Mouse (Mus musculus): ENCODE data around the gene Snu13. TPM values are rescaled to one million over a fixed set of nuclear protein-coding genes. Genes with fewer than 3 reads are reported as not detected.

The Snu13 gene
- polyA plus RNA-seq, 1 experiment from 2014 or later = 222 TPM

GRCm38 (mm10) chr15:82058719-82059201 is 11.4 kb upstream of the Snu13 start, which contains the start of gene 4930407I10Rik:
Gene 4930407I10Rik, plus strand, starts transcription at chr15:82059151.
- no peak within 1 kb of the TSS for H3K4me3 ChIP-seq (replicated peaks)
- no peaks in the 10 kb centered on the region for H3K27me3 ChIP-seq
- H3K27ac ChIP-seq = no peak within 1 kb of the TSS
- no peaks in the 10 kb centered on the region for H3K4me1 ChIP-seq (replicated peaks)
- no peaks in the 10 kb centered on the region for H3K36me3 ChIP-seq
- no peaks in the 10 kb centered on the region for H3K9me3 ChIP-seq
- no peak within 1 kb of the TSS for H3K9ac ChIP-seq (replicated peaks)
- no peak for ATAC-seq
- 90% methylated on average over 1 of the region's 1 CpGs for WGBS
- H3K4me2 ChIP-seq (replicated peaks) = no peak within 1 kb of the TSS

DNA sequence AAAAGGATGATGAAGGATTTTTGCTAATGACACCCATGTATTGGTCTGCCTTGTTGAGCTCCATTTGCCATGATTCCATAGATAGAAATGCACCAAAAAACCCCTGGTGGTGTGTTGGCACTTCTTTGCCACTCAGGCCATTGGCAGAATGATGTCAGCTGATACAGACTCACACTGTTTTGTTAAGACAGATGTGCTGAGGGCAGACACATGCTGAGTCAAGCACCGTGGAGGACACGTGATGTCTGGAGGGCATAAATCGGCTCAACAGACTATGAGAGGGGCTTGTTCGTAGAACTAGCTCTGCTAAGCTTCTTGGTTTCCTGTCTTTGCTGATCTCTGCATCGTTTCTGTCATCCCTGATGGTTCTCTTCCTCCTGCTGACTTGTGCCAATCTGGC is 5.1 kb upstream of the Snu13 start:
- Histone ChIP-seq H3K4me1 (replicated peaks) (peaks cover 6% of the 10 kb centered on the region), H3K27me3 (no peaks in the 10 kb centered on the region), H3K27ac (no peak overlapping the region), H3K36me3 (no peaks in the 10 kb centered on the region), H3K4me2 (replicated peaks) (no peak overlapping the region), H3K4me3 (replicated peaks) (no peak overlapping the region), H3K9ac (replicated peaks) (no peak overlapping the region), H3K9me3 (no peaks in the 10 kb centered on the region)
- ATAC-seq = no peak
- WGBS = 74% methylated on average over 5 of the region's 5 CpGs

- WGBS = 6% methylated on average over 26 of the region's 26 CpGs
- no peak overlapping the region for H3K27ac ChIP-seq
- H3K9me3 ChIP-seq = no peaks in the 10 kb centered on the region
- H3K36me3 ChIP-seq = peaks cover 14% of the 10 kb centered on the region
- H3K9ac ChIP-seq (replicated peaks) = peak overlapping the region; percentile 98
- peak overlapping the region; percentile 98 for H3K4me2 ChIP-seq (replicated peaks)
- H3K27me3 ChIP-seq = no peaks in the 10 kb centered on the region
- peaks cover 28% of the 10 kb centered on the region for H3K4me1 ChIP-seq (replicated peaks)
- H3K4me3 ChIP-seq (replicated peaks) = peak overlapping the region; percentile 100
- no peak for ATAC-seq
Measured at GRCm38 (mm10) chr15:82046246-82046891, 1.0 kb downstream of the Snu13 start.

- H3K27me3 ChIP-seq = no peaks in the 10 kb centered on the region
- H3K4me3 ChIP-seq (replicated peaks) = no peak overlapping the region
- no peak for ATAC-seq
- H3K36me3 ChIP-seq = peaks cover 31% of the 10 kb centered on the region
- H3K9me3 ChIP-seq = no peaks in the 10 kb centered on the region
- H3K4me1 ChIP-seq (replicated peaks) = peaks cover 28% of the 10 kb centered on the region
- H3K4me2 ChIP-seq (replicated peaks) = no peak overlapping the region
- H3K9ac ChIP-seq (replicated peaks) = no peak overlapping the region
- no peak overlapping the region for H3K27ac ChIP-seq
- WGBS = 97% methylated on average over 7 of the region's 7 CpGs
Measured at GRCm38 (mm10) chr15:82044166-82044784, 3.1 kb downstream of the Snu13 start.

- no peaks in the 10 kb centered on the region for H3K27me3 ChIP-seq
- WGBS = 86% methylated on average over 1 of the region's 1 CpGs
- no peak overlapping the region for H3K9ac ChIP-seq (replicated peaks)
- ATAC-seq = no peak
- H3K27ac ChIP-seq = no peak overlapping the region
- no peak overlapping the region for H3K4me2 ChIP-seq (replicated peaks)
- no peak overlapping the region for H3K4me3 ChIP-seq (replicated peaks)
- peaks cover 11% of the 10 kb centered on the region for H3K4me1 ChIP-seq (replicated peaks)
- H3K9me3 ChIP-seq = no peaks in the 10 kb centered on the region
- H3K36me3 ChIP-seq = peaks cover 62% of the 10 kb centered on the region
Measured at GRCm38 (mm10) chr15:82040650-82041049, 6.7 kb downstream of the Snu13 start.

- 84% methylated on average over 12 of the region's 12 CpGs for WGBS
- H3K4me2 ChIP-seq (replicated peaks) = no peak overlapping the region
- H3K9me3 ChIP-seq = no peaks in the 10 kb centered on the region
- H3K4me3 ChIP-seq (replicated peaks) = no peak overlapping the region
- no peak overlapping the region for H3K27ac ChIP-seq
- no peaks in the 10 kb centered on the region for H3K27me3 ChIP-seq
- peaks cover 83% of the 10 kb centered on the region for H3K36me3 ChIP-seq
- no peak for ATAC-seq
- no peaks in the 10 kb centered on the region for H3K4me1 ChIP-seq (replicated peaks)
- H3K9ac ChIP-seq (replicated peaks) = no peak overlapping the region
Measured at GRCm38 (mm10) chr15:82035904-82036689, 11.3 kb downstream of the Snu13 start.

DNA sequence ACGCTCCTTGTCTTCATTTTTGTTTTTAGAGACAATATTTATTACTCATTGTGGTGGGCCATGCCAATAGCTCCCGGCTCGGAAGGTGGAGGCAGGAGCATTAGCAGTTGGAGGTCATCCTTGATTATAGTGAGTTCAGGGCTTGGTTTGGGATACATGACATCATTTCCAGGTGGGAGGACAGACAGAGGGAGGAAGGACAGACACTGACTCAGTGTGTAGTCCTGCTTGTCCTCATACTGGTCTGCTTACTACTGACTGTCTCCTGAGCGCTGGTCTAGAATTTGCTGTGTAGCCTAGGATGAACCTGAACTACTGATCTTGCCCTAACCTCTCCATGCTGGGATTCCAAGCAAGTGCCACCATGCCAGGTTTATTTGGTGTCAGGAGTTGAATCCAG is 13.6 kb downstream of the Snu13 start, which contains the start of gene Desi1:
Desi1 (minus strand) TSS at position 101 of the 400 bp plus-strand sequence.
- Histone ChIP-seq H3K4me2 (replicated peaks) (no peak within 1 kb of the TSS), H3K27ac (no peak within 1 kb of the TSS), H3K9me3 (no peaks in the 10 kb centered on the region), H3K27me3 (no peaks in the 10 kb centered on the region), H3K36me3 (peaks cover 83% of the 10 kb centered on the region), H3K4me1 (replicated peaks) (no peaks in the 10 kb centered on the region), H3K4me3 (replicated peaks) (no peak within 1 kb of the TSS), H3K9ac (replicated peaks) (no peak within 1 kb of the TSS)
- ATAC-seq = no peak
- 95% methylated on average over 4 of the region's 4 CpGs for WGBS

DNA sequence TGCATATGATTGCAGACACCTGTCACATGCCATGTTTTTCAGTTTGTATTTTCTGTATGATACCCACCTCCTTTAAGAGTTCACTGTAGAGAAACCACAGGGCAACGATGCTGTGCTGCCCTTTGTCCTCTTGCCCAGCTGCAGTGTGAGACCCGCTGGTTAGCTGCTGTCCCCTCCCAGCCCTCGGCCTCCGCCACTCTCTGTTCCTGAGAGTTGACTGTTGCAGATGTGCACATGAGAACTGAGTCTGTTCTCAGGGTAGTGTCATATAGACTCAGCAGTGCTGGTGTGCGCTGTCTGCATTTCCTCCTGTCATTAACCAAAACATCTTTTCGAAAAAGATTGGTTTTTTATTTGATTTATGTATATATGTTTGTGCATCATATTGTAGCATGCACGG is 15.0 kb downstream of the Snu13 start:
- no peak for ATAC-seq
- H3K27ac ChIP-seq = no peak overlapping the region
- peaks cover 83% of the 10 kb centered on the region for H3K36me3 ChIP-seq
- H3K9ac ChIP-seq (replicated peaks) = no peak overlapping the region
- no peak overlapping the region for H3K4me3 ChIP-seq (replicated peaks)
- 89% methylated on average over 7 of the region's 7 CpGs for WGBS
- H3K4me2 ChIP-seq (replicated peaks) = no peak overlapping the region
- no peaks in the 10 kb centered on the region for H3K27me3 ChIP-seq
- no peaks in the 10 kb centered on the region for H3K4me1 ChIP-seq (replicated peaks)
- no peaks in the 10 kb centered on the region for H3K9me3 ChIP-seq

DNA sequence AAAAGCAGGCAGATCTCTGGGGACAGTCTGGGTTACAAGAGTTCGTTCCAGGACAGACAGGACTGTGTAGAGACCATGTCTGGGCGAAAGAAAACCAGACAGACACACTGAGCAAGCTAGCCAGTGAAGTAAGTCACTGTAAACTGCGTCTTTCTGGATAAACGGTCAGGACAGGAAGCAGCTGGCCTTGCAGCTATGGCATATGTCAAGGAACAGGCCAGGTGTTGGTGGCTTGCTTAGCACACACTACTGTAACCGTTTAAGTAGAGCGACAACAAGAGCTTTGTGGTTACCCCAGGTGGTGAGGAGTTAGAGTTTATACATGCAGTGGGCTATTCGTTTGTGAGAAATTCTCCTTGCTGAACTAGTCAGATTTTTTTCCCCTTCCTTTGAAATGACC is 19.7 kb downstream of the Snu13 start:
- no peak overlapping the region for H3K4me2 ChIP-seq (replicated peaks)
- 94% methylated on average over 7 of the region's 7 CpGs for WGBS
- ATAC-seq = no peak
- H3K4me1 ChIP-seq (replicated peaks) = no peaks in the 10 kb centered on the region
- H3K36me3 ChIP-seq = peaks cover 98% of the 10 kb centered on the region
- no peak overlapping the region for H3K4me3 ChIP-seq (replicated peaks)
- no peak overlapping the region for H3K9ac ChIP-seq (replicated peaks)
- no peak overlapping the region for H3K27ac ChIP-seq
- no peaks in the 10 kb centered on the region for H3K9me3 ChIP-seq
- no peaks in the 10 kb centered on the region for H3K27me3 ChIP-seq

DNA sequence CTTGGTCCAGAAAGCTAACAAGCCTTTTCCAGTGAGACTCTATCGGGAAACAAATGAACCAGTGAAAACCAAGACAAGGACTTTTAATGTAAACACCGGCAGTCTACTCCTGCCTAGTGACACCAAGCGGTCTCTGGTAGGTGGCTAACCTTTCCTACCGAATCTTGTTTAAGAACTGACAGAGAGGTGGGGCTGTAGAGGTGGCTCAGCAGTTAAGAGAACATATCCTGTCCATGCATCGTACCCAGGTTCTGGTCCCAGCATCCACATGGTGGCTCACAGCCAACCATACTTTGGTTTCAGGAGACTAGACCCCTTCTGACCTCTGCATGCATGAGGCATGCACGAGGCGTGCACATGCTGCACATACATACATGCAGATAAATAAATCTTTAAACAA is 20.1 kb downstream of the Snu13 start:
- no peaks in the 10 kb centered on the region for H3K9me3 ChIP-seq
- no peak overlapping the region for H3K9ac ChIP-seq (replicated peaks)
- H3K4me3 ChIP-seq (replicated peaks) = no peak overlapping the region
- no peak overlapping the region for H3K27ac ChIP-seq
- no peaks in the 10 kb centered on the region for H3K27me3 ChIP-seq
- no peak overlapping the region for H3K4me2 ChIP-seq (replicated peaks)
- ATAC-seq = no peak
- peaks cover 98% of the 10 kb centered on the region for H3K36me3 ChIP-seq
- no peaks in the 10 kb centered on the region for H3K4me1 ChIP-seq (replicated peaks)
- 95% methylated on average over 7 of the region's 7 CpGs for WGBS

DNA sequence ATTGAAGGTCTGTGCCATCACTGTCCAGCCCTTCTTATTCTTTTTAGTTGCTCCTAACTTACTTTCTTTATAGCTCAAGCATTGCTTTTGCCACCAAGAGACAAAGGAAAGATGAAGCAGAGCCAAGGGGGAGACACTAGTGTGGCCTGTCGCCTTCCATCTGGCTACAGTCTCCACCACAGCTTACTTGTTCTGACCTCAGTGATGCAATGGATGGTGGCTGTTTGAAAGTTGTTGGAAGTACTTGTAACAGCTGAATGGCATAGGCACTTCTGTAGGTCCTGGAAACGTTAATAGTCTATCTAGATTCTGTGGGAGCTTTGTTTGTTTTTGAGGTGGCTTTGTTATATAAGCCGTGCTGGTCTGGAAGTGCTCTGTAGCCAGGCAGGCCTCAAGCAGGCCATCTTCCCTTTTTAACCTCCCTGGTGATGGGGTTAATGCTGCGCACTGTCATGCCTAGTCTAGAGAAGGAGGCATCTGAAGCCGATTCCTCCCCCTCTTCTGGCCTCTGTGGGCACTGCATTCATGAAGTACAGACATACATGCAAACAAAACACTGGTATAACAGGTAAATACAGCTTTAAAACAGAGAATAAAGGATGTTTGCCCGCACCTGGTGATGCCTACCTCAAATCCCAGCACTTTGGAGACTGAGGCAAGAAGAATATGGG is 23.3 kb downstream of the Snu13 start:
- H3K4me3 ChIP-seq (replicated peaks) = no peak overlapping the region
- H3K4me1 ChIP-seq (replicated peaks) = no peaks in the 10 kb centered on the region
- no peak overlapping the region for H3K9ac ChIP-seq (replicated peaks)
- H3K27ac ChIP-seq = no peak overlapping the region
- H3K27me3 ChIP-seq = no peaks in the 10 kb centered on the region
- WGBS = 88% methylated on average over 6 of the region's 6 CpGs
- no peaks in the 10 kb centered on the region for H3K9me3 ChIP-seq
- H3K4me2 ChIP-seq (replicated peaks) = no peak overlapping the region
- ATAC-seq = no peak
- peaks cover 85% of the 10 kb centered on the region for H3K36me3 ChIP-seq

Data from midbrain, embryonic 13.5 days (tissue).